Mouse (Mus musculus) megakaryocyte, embryonic 14.5 days (primary cell): ENCODE measurements around the gene Dgke.

ENCODE experiments used
- FLI1 ChIP-seq: IDR thresholded peaks from 2 replicates; pipeline ENCODE4 v1.6.1; 2012; ENCODE audit warnings: low read length, inconsistent platforms, mixed read lengths
- GATA1 ChIP-seq: IDR thresholded peaks from 3 replicates; pipeline ENCODE4 v1.6.1; 2012; ENCODE audit warnings: mixed read lengths, low read length, inconsistent platforms, borderline replicate concordance

DNA sequence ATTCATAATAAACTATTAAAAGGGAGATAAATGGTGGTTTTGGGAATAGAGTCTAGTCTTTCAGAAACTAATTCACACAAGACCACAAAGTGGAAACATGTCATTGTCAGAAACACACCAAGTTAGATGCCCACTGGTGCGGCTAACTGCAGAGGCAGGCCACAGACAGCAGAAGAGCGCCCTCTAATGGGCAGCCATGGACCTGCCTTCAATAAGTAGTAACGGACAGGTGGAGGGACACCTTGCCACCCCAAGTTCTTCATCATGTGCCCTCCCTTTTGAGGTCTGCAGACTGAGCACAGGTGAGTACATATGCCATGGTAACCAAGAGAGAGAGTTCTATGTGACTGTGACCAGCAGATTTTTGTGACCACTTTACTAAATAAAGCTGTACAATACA is 27.3 kb downstream of the Dgke start:
- TF ChIP-seq FLI1 (no peak), GATA1 (no peak)
